Mouse (Mus musculus) MEL (cell line): ENCODE results near the gene 2210011C24Rik.

Experiments
- CHD1 ChIP-seq: IDR thresholded peaks from 2 replicates; pipeline ENCODE4 v1.6.1; 2012; ENCODE audit warnings: low read depth, mild to moderate bottlenecking, inconsistent platforms, low read length, improper control_type of control experiment
- CTCF ChIP-seq, 3 experiments: IDR thresholded peaks in 2 of 3; conservative IDR thresholded peaks in 1 of 3; 2 replicates each; pipeline ENCODE4 v1.5.1; 2011 to 2012; ENCODE audit warnings: low read length in 3 of 3, low read depth in 2 of 3, mild to moderate bottlenecking in 2 of 3, improper control_type of control experiment in 1 of 3, inconsistent platforms in 1 of 3, mixed read lengths in 1 of 3, moderate library complexity in 1 of 3; ENCODE audit not compliant: control insufficient read depth in 1 of 3, insufficient read depth in 1 of 3, poor library complexity in 1 of 3, severe bottlenecking in 1 of 3
- EP300 ChIP-seq, 2 experiments: IDR thresholded peaks; 2 replicates each; pipeline ENCODE4 v1.6.1; 2011; ENCODE audit warnings: improper control_type of control experiment in 2 of 2, low read length in 2 of 2, low read depth in 1 of 2, mild to moderate bottlenecking in 1 of 2
- ETS1 ChIP-seq: IDR thresholded peaks from 2 replicates; pipeline ENCODE4 v1.6.1; 2012; ENCODE audit warnings: low read depth, mild to moderate bottlenecking, inconsistent platforms, low read length, improper control_type of control experiment, moderate library complexity
- GATA1 ChIP-seq: IDR thresholded peaks from 2 replicates; pipeline ENCODE4 v1.6.1; 2011; ENCODE audit warnings: low read depth, low read length, improper control_type of control experiment
- HCFC1 ChIP-seq: IDR thresholded peaks from 2 replicates; pipeline ENCODE4 v1.6.1; 2012; ENCODE audit warnings: low read depth, mild to moderate bottlenecking, inconsistent platforms, low read length, improper control_type of control experiment, moderate library complexity
- MAFK ChIP-seq: IDR thresholded peaks from 2 replicates; pipeline ENCODE4 v1.6.1; 2011; ENCODE audit warnings: low read depth, mild to moderate bottlenecking, low read length, improper control_type of control experiment, borderline replicate concordance
- MYB ChIP-seq: IDR thresholded peaks from 2 replicates; pipeline ENCODE4 v1.6.1; 2011; ENCODE audit warnings: mild to moderate bottlenecking, low read depth, low read length, improper control_type of control experiment
- NRF1 ChIP-seq: IDR thresholded peaks from 2 replicates; pipeline ENCODE4 v1.6.1; 2014; ENCODE audit warnings: low read depth, mild to moderate bottlenecking, inconsistent platforms, low read length, improper control_type of control experiment, moderate library complexity; ENCODE audit not compliant: poor library complexity, insufficient read depth, severe bottlenecking
- POLR2A ChIP-seq, 2 experiments: IDR thresholded peaks; 2 replicates each; pipeline ENCODE4 v1.6.1; 2011 to 2012; ENCODE audit warnings: low read length in 2 of 2, mild to moderate bottlenecking in 2 of 2, control low read depth in 1 of 2, improper control_type of control experiment in 1 of 2, low read depth in 1 of 2, moderate library complexity in 1 of 2; ENCODE audit not compliant: control insufficient read depth in 1 of 2, insufficient read depth in 1 of 2, poor library complexity in 1 of 2
- RAD21 ChIP-seq: IDR thresholded peaks from 2 replicates; pipeline ENCODE4 v1.6.1; 2011; ENCODE audit warnings: mild to moderate bottlenecking, low read depth, low read length, improper control_type of control experiment
- RCOR1 ChIP-seq: IDR thresholded peaks from 2 replicates; pipeline ENCODE4 v1.6.1; 2012; ENCODE audit warnings: low read depth, mild to moderate bottlenecking, inconsistent platforms, low read length, improper control_type of control experiment
- SIN3A ChIP-seq: IDR thresholded peaks from 2 replicates; pipeline ENCODE4 v1.6.1; 2012; ENCODE audit warnings: low read length, improper control_type of control experiment, inconsistent platforms
- TCF12 ChIP-seq: IDR thresholded peaks from 2 replicates; pipeline ENCODE4 v1.6.1; 2014; ENCODE audit warnings: low read depth, mild to moderate bottlenecking, inconsistent platforms, low read length, improper control_type of control experiment, moderate library complexity

DNA sequence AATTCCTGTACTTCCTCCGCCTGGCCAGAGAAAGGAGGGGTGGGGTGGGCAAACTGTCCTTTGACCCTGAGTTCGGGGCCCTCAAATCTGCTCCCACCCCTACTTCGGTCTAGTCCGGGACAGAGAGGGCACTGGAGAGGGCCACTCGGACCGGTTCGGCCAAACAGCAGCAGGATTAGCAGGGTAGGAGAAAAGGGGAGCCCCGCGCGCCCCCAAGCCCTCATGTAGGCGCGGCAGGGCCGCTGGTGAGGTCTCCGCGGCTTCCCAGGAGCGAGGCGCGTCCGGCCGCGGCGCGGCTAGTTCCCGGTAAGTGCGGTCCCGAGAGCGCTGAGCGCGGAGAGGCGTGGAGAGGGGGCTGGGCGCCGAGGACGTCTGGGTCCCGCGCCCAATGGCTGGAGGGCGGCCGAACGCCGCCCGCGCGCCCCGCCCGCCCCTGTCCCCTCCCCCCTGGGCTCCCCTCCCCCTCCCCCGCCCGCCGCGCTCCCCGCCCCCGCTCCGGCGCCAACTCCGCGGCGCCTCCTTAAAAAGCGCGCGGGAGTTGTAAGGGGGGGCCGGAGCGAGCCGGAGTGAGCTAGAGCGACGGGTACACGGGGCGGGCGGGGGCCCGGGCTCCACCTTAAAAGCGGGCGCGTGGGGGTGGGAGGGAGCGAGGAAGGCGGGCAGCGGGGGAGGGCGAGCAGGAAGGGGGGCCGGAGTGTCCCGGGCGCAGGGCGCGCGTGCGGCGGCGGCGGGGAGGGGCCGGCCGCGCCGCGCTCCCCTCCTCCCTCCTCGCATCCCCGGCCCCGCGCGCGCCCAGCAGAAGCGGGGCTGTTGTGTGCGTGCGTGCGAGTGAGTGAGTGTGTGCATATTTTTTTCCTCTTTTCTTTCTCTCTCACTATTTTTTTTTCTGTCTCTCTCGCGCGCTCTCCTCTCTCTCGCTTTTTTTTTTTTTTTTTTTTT, 15.1 kb downstream of the 2210011C24Rik start:
- 0 out of 6 replicates have a peak, but pooled peaks of 1 of the 3 experiments have one; percentile 3 for TF ChIP-seq CTCF (IDR thresholded peaks at IDR 0.05 in 2 of 3, conservative IDR thresholded peaks at IDR 0.05 in 1 of 3; ENCODE audit: control insufficient read depth in 1 of 3, insufficient read depth in 1 of 3, low read depth in 2 of 3, low read length in 3 of 3, poor library complexity in 1 of 3, severe bottlenecking in 1 of 3)
- peak in 1 of 2 experiments; percentile 18; a peak in 2 of 4 replicates for TF ChIP-seq EP300 (IDR thresholded peaks at IDR 0.05; ENCODE audit: low read depth in 1 of 2, low read length in 2 of 2)
- TF ChIP-seq RCOR1 = no peak
- TF ChIP-seq POLR2A (IDR thresholded peaks at IDR 0.05; ENCODE audit: control insufficient read depth in 1 of 2, insufficient read depth in 1 of 2, low read depth in 1 of 2, low read length in 2 of 2, poor library complexity in 1 of 2) = peak; percentile 74 to 89
- no peak for TF ChIP-seq MAFK
- peak; percentile 49; the same call in 1 of the 2 replicates for TF ChIP-seq HCFC1
- TF ChIP-seq RAD21 = no peak
- TF ChIP-seq ETS1 = no peak
- TF ChIP-seq GATA1 = no peak
- peak; percentile 52 for TF ChIP-seq SIN3A
- no peak for TF ChIP-seq CHD1
- no peak for TF ChIP-seq TCF12
- TF ChIP-seq MYB = no peak
- no peak for TF ChIP-seq NRF1
